Mouse (Mus musculus) A20 (cell line): ENCODE results near the gene Rprd1b.
A peak's percentile ranks its signal among the peaks of the same experiment; 100 is the strongest.

Source experiments
- DNase-seq: peaks from one replicate; pipeline ENCODE4 v3.0.0-alpha.2; 2011; ENCODE audit warnings: low read depth, low spot score

The Rprd1b gene

GRCm38 (mm10) chr2:158170394-158170793 is 142.1 kb downstream of the Rprd1b start:
- no peak for DNase-seq

GRCm38 (mm10) chr2:158174438-158174837 is 146.1 kb downstream of the Rprd1b start:
- no peak for DNase-seq

GRCm38 (mm10) chr2:158174958-158175357 is 146.7 kb downstream of the Rprd1b start:
- no peak for DNase-seq

- DNase-seq = no peak
Observed at GRCm38 (mm10) chr2:158175433-158175832, 147.1 kb downstream of the Rprd1b start.

GRCm38 (mm10) chr2:158176763-158177162 is 148.5 kb downstream of the Rprd1b start:
- DNase-seq = no peak

GRCm38 (mm10) chr2:158177574-158177973 is 149.3 kb downstream of the Rprd1b start:
- DNase-seq = no peak

GRCm38 (mm10) chr2:158178139-158178538 is 149.8 kb downstream of the Rprd1b start:
- no peak for DNase-seq

GRCm38 (mm10) chr2:158178696-158179369 is 150.5 kb downstream of the Rprd1b start:
- peak; percentile 38 for DNase-seq

- no peak for DNase-seq
Observed at GRCm38 (mm10) chr2:158179370-158180111, 151.2 kb downstream of the Rprd1b start.

GRCm38 (mm10) chr2:158180797-158181196 is 152.5 kb downstream of the Rprd1b start:
- peak; percentile 74 for DNase-seq
